Mouse (Mus musculus): ENCODE results near the gene Ctcf. TPM values are rescaled to one million over a fixed set of nuclear protein-coding genes. Genes with fewer than 3 reads are reported as not detected.

Ctcf gene
- total RNA-seq, 2 experiments from 2014 or later, result 63.3 to 71.7 TPM

GRCm38 (mm10) chr8:105727397-105728124 lies 91.2 kb downstream of the Ctcf start:
- no peak for DNase-seq (ENCODE audit: extremely low spot score in 1 of 2, low spot score in 1 of 2)

- no peak for DNase-seq (ENCODE audit: extremely low spot score in 1 of 2, low spot score in 1 of 2)
Observed at GRCm38 (mm10) chr8:105732186-105732585, 95.8 kb downstream of the Ctcf start.

Small RNAs within 50 kb of the gene (microRNA-seq; reads per million reads assigned to microRNA genes)
- gene Mir1966, result 0.74 to 1.00 reads per million in 2 experiments

Other genes starting within 250 kb of the Ctcf start
- gene Kctd19, start 223.1 kb upstream of the Ctcf start, total RNA-seq (2021), result not detected
- under 1 TPM; 0.34 to 0.59 TPM for gene Lrrc36, start 223.0 kb upstream of the Ctcf start, total RNA-seq (2021)
- 10 to 100 TPM; 26.7 to 33.7 TPM for gene Tppp3, start 165.0 kb upstream of the Ctcf start, total RNA-seq (2021)
- gene Zdhhc1, start 139.7 kb upstream of the Ctcf start, total RNA-seq (2021), result 10 to 100 TPM; 27.6 to 34.0 TPM
- under 1 TPM in 1 of 2 experiments, not detected in 1; 0.15 TPM for gene Hsd11b2, start 117.8 kb upstream of the Ctcf start, total RNA-seq (2021)
- gene Atp6v0d1, start 70.5 kb upstream of the Ctcf start, total RNA-seq (2021), result 100 to 1,000 TPM; 293 to 332 TPM
- gene Ripor1, start 31.3 kb upstream of the Ctcf start, total RNA-seq (2021), result 10 to 100 TPM; 83.2 to 92.9 TPM
- not detected for gene Agrp, start 825 bp downstream of the Ctcf start, total RNA-seq (2021)
- gene Carmil2, start 49.7 kb downstream of the Ctcf start, total RNA-seq (2021), result 10 to 100 TPM; 70.2 to 79.8 TPM
- gene Acd, start 64.5 kb downstream of the Ctcf start, total RNA-seq (2021), result 10 to 100 TPM; 39.8 to 41.9 TPM
- 10 to 100 TPM; 34.8 to 38.4 TPM for gene Pard6a, start 64.6 kb downstream of the Ctcf start, total RNA-seq (2021)
- gene 4933405L10Rik, start 71.1 kb downstream of the Ctcf start, total RNA-seq (2021), result not detected
- 1 to 10 TPM; 8.2 to 9.9 TPM for gene Enkd1, start 71.6 kb downstream of the Ctcf start, total RNA-seq (2021)
- 10 to 100 TPM; 19.2 to 23.1 TPM for gene Gfod2, start 122.1 kb downstream of the Ctcf start, total RNA-seq (2021)
- gene Ranbp10, start 190.8 kb downstream of the Ctcf start, total RNA-seq (2021), result 10 to 100 TPM; 24.3 to 26.6 TPM
- gene Tsnaxip1, start 191.2 kb downstream of the Ctcf start, total RNA-seq (2021), result under 1 TPM; 0.15 to 0.31 TPM
- 10 to 100 TPM; 13.4 to 15.4 TPM for gene Cenpt, start 216.7 kb downstream of the Ctcf start, total RNA-seq (2021)
- gene Thap11, start 218.6 kb downstream of the Ctcf start, total RNA-seq (2021), result 10 to 100 TPM; 38.2 to 44.4 TPM
- 10 to 100 TPM; 27.6 to 34.9 TPM for gene Nutf2, start 224.0 kb downstream of the Ctcf start, total RNA-seq (2021)
- gene Edc4, start 244.3 kb downstream of the Ctcf start, total RNA-seq (2021), result 10 to 100 TPM; 59.9 to 72.4 TPM